Comparison of ENCODE assay signal across 11 mouse cellular contexts in genomic region chr2:171816685-171817419, GRCm38 (mm10).
DNase-seq lines count a peak whose midpoint lies in the region; ATAC-seq lines count a peak whose summit lies in the region.
"Had no signal": no experiment of that assay in that cellular context is flagged by ENCODE, and none has a peak within 500 bp of the region (broad histone marks: within the 10 kb centered on the region; RNA-seq: fewer than 3 reads in every experiment).

No protein-coding gene starts in this region.

- H3K9ac ChIP-seq in hindbrain, embryonic 13.5 days = no peak overlapping the region
- H3K9ac ChIP-seq in hindbrain, embryonic 11.5 days (ENCODE audit: low read depth, low read length) = no peak overlapping the region
- no peak overlapping the region for H3K9ac ChIP-seq in lung, embryonic 15.5 days
- H3K9ac ChIP-seq in forebrain, embryonic 14.5 days (ENCODE audit: low read length) = no peak overlapping the region

- 79% methylated on average over 8 of the region's 10 CpGs for WGBS in hindbrain, embryonic 13.5 days
- 90% methylated on average over 10 of the region's 10 CpGs for WGBS in hindbrain, embryonic 11.5 days
- WGBS in lung, embryonic 15.5 days = 57% methylated on average over 7 of the region's 10 CpGs
- 69% methylated on average over 9 of the region's 10 CpGs for WGBS in forebrain, embryonic 14.5 days

- peaks cover 8% of the 10 kb centered on the region; the same call in 1 of the 2 replicates for H3K4me1 ChIP-seq in hindbrain, embryonic 13.5 days (replicated peaks)
- H3K4me1 ChIP-seq in hindbrain, embryonic 11.5 days (replicated peaks; ENCODE audit: control insufficient read depth, insufficient read depth, low read length) = no peaks in the 10 kb centered on the region
- no peaks in the 10 kb centered on the region for H3K4me1 ChIP-seq in lung, embryonic 15.5 days
- H3K4me1 ChIP-seq in forebrain, embryonic 14.5 days (ENCODE audit: control insufficient read depth, insufficient read depth, low read length) = peaks cover 4% of the 10 kb centered on the region

- H3K4me3 ChIP-seq in hindbrain, embryonic 13.5 days = no peak overlapping the region
- no peak overlapping the region for H3K4me3 ChIP-seq in hindbrain, embryonic 11.5 days (ENCODE audit: low read depth, low read length)
- H3K4me3 ChIP-seq in lung, embryonic 15.5 days = no peak overlapping the region
- H3K4me3 ChIP-seq in forebrain, embryonic 14.5 days (ENCODE audit: low read depth, low read length) = no peak overlapping the region

- no peak for DNase-seq in hindbrain, embryonic 11.5 days (ENCODE audit: low spot score)
- DNase-seq in lung, adult 18-20 months = no peak
- DNase-seq in forebrain, embryonic 14.5 days (ENCODE audit: low spot score) = peak; percentile 90
- peak; percentile 32 to 37 for DNase-seq in layer of hippocampus, postnatal 10 days (ENCODE audit: low spot score in 2 of 2)
- DNase-seq in cerebellum, adult 11-12 months = no peak
- no peak for DNase-seq in embryo, embryonic 10.5 days (ENCODE audit: low spot score)
- DNase-seq: cerebellum, postnatal 36 days; heart, postnatal 4 days; kidney, postnatal 14 days had no signal

- H3K9me3 ChIP-seq in hindbrain, embryonic 13.5 days = no peaks in the 10 kb centered on the region
- no peaks in the 10 kb centered on the region for H3K9me3 ChIP-seq in hindbrain, embryonic 11.5 days (ENCODE audit: control insufficient read depth, low read length)
- H3K9me3 ChIP-seq in lung, embryonic 15.5 days = no peaks in the 10 kb centered on the region
- no peaks in the 10 kb centered on the region for H3K9me3 ChIP-seq in forebrain, embryonic 14.5 days (replicated peaks; ENCODE audit: control insufficient read depth, low read length)

- no peaks in the 10 kb centered on the region for H3K27me3 ChIP-seq in hindbrain, embryonic 13.5 days
- no peaks in the 10 kb centered on the region for H3K27me3 ChIP-seq in hindbrain, embryonic 11.5 days (ENCODE audit: control insufficient read depth, insufficient read depth, low read length)
- H3K27me3 ChIP-seq in lung, embryonic 15.5 days = no peaks in the 10 kb centered on the region
- H3K27me3 ChIP-seq in forebrain, embryonic 14.5 days (replicated peaks; ENCODE audit: control insufficient read depth, insufficient read depth, low read length) = no peaks in the 10 kb centered on the region

- no peak overlapping the region for H3K27ac ChIP-seq in hindbrain, embryonic 13.5 days
- H3K27ac ChIP-seq in hindbrain, embryonic 11.5 days (ENCODE audit: low read depth, low read length) = no peak overlapping the region
- H3K27ac ChIP-seq in lung, embryonic 15.5 days = no peak overlapping the region
- H3K27ac ChIP-seq in forebrain, embryonic 14.5 days (ENCODE audit: low read depth, low read length) = no peak overlapping the region

- ATAC-seq in hindbrain, embryonic 13.5 days (ENCODE audit: low FRiP score) = peak; percentile 46; the same call in 1 of the 2 replicates
- ATAC-seq in hindbrain, embryonic 11.5 days (ENCODE audit: low FRiP score) = no peak
- peak; percentile 59 for ATAC-seq in lung, embryonic 15.5 days (ENCODE audit: borderline replicate concordance, extremely low read depth, low FRiP score, low TSS enrichment)
- ATAC-seq in forebrain, embryonic 14.5 days = peak; percentile 92

- H3K36me3 ChIP-seq in hindbrain, embryonic 13.5 days = no peaks in the 10 kb centered on the region
- H3K36me3 ChIP-seq in hindbrain, embryonic 11.5 days (ENCODE audit: control insufficient read depth, insufficient read depth, low read length) = no peaks in the 10 kb centered on the region
- no peaks in the 10 kb centered on the region for H3K36me3 ChIP-seq in lung, embryonic 15.5 days
- H3K36me3 ChIP-seq in forebrain, embryonic 14.5 days (ENCODE audit: control insufficient read depth, insufficient read depth, low read length) = no peaks in the 10 kb centered on the region

- H3K4me2 ChIP-seq in hindbrain, embryonic 13.5 days = no peak overlapping the region
- no peak overlapping the region for H3K4me2 ChIP-seq in hindbrain, embryonic 11.5 days (replicated peaks; ENCODE audit: low read depth, low read length)
- H3K4me2 ChIP-seq in lung, embryonic 15.5 days = no peak overlapping the region
- H3K4me2 ChIP-seq in forebrain, embryonic 14.5 days (ENCODE audit: low read length) = no peak overlapping the region

Comparison
In these comparisons a context has a peak if more than half of its experiments do, and no peak if none do; other contexts are left out.
1. DNase-seq: peak in forebrain, embryonic 14.5 days (single experiment) and layer of hippocampus, postnatal 10 days (2 of 2); none in hindbrain, embryonic 11.5 days (single experiment), lung, adult 18-20 months (0 of 2), cerebellum, adult 11-12 months (single experiment) and embryo, embryonic 10.5 days (single experiment).